Mouse (Mus musculus) mature B cell (primary cell): Measurements from ENCODE around the gene Naa20.
"Not testable (repeated sequence)": the region's sequence is repeated elsewhere in the genome, so short reads cannot be mapped to it uniquely, and the experiment has no call there.

Experiments
- in situ Hi-C: fragments of 300-500 bp; cut with MboI; formaldehyde crosslinking; loops from 2 replicates; pipeline ENCODE4 v1.14.3; 2019

The Naa20 gene

GRCm38 (mm10) chr2:145884913-145885785 lies 16.8 kb upstream of the Naa20 start:
- in situ Hi-C loops: no loop called here

- in situ Hi-C loops: no loop called here
Observed at GRCm38 (mm10) chr2:145887937-145888765, 13.7 kb upstream of the Naa20 start.

GRCm38 (mm10) chr2:145888766-145889480 lies 13.0 kb upstream of the Naa20 start:
- in situ Hi-C loops: no loop called here

- in situ Hi-C loops: no loop called here
Observed at GRCm38 (mm10) chr2:145890571-145890970, 11.3 kb upstream of the Naa20 start.

GRCm38 (mm10) chr2:145893756-145894155 lies 8.1 kb upstream of the Naa20 start:
- in situ Hi-C loops: no loop called here

- in situ Hi-C loops: no loop called here
Observed at GRCm38 (mm10) chr2:145898106-145898505, 3.8 kb upstream of the Naa20 start.

GRCm38 (mm10) chr2:145900318-145900717 lies 1.6 kb upstream of the Naa20 start:
- in situ Hi-C loops: not testable (repeated sequence)

- in situ Hi-C loops: no loop called here
Observed at GRCm38 (mm10) chr2:145903061-145903901, 1.4 kb downstream of the Naa20 start.

GRCm38 (mm10) chr2:145903983-145904616 lies 2.2 kb downstream of the Naa20 start:
- in situ Hi-C loops: no loop called here

- in situ Hi-C loops: no loop called here
Observed at GRCm38 (mm10) chr2:145905156-145905555, 3.3 kb downstream of the Naa20 start.

- in situ Hi-C loops: not testable (repeated sequence)
Observed at GRCm38 (mm10) chr2:145905884-145906283, 4.0 kb downstream of the Naa20 start.

- in situ Hi-C loops: no loop called here
Observed at GRCm38 (mm10) chr2:145920941-145921650, 19.2 kb downstream of the Naa20 start.

- in situ Hi-C loops: loop anchor here (25.0 kb wide), 1 partner anchor 578 kb away; the partner anchor contains the start of gene Ralgapa2
Observed at GRCm38 (mm10) chr2:145934339-145935231, 32.7 kb downstream of the Naa20 start, which contains the start of the genes Cfap61 and Crnkl1. Gene Cfap61, plus strand, starts transcription at chr2:145934784. Gene Crnkl1, minus strand, starts transcription at chr2:145935014.

- in situ Hi-C loops: loop anchor here (25.0 kb wide), 1 partner anchor 575 kb away; the partner anchor contains the start of gene Ralgapa2
Observed at GRCm38 (mm10) chr2:145936975-145937374, 35.1 kb downstream of the Naa20 start.

GRCm38 (mm10) chr2:145941403-145941802 lies 39.5 kb downstream of the Naa20 start:
- in situ Hi-C loops: loop anchor here (25.0 kb wide), 1 partner anchor 571 kb away; the partner anchor contains the start of gene Ralgapa2

GRCm38 (mm10) chr2:145944286-145944685 lies 42.4 kb downstream of the Naa20 start:
- in situ Hi-C loops: loop anchor here (25.0 kb wide), 1 partner anchor 568 kb away; the partner anchor contains the start of gene Ralgapa2

- in situ Hi-C loops: loop anchor here (25.0 kb wide), 1 partner anchor 564 kb away; the partner anchor contains the start of gene Ralgapa2
Observed at GRCm38 (mm10) chr2:145948402-145948954, 46.6 kb downstream of the Naa20 start.
